Mouse (Mus musculus) myocyte (in vitro differentiated cells): ENCODE measurements at regions not wholly inside any gene's neighbourhood (a gene's known extent, or its start where the extent isn't known, plus 50 kb on each side); places are given as distances from the start of the nearest gene placed in this dataset.

ENCODE experiments used
- MAX ChIP-seq: IDR thresholded peaks from one replicate; pipeline ENCODE4 v1.6.1; 2011; ENCODE audit warnings: low read depth, mild to moderate bottlenecking, control low read depth
- MYOD1 ChIP-seq, 3 experiments: IDR thresholded peaks; one replicate each; pipeline ENCODE4 v1.6.1; 2011; ENCODE audit warnings: control low read depth in 2 of 3, low read depth in 2 of 3, mild to moderate bottlenecking in 2 of 3, moderate library complexity in 1 of 3; ENCODE audit not compliant: insufficient read length in 2 of 3, control insufficient read depth in 1 of 3
- POLR2A ChIP-seq: IDR thresholded peaks from one replicate; pipeline ENCODE4 v1.6.1; 2011; ENCODE audit warnings: low read depth, mild to moderate bottlenecking, control low read depth, moderate library complexity; ENCODE audit not compliant: insufficient read length
- TCF12 ChIP-seq: IDR thresholded peaks from one replicate; pipeline ENCODE4 v1.6.1; 2011; ENCODE audit warnings: mild to moderate bottlenecking, control low read depth; ENCODE audit not compliant: poor library complexity, insufficient read depth, severe bottlenecking

GRCm38 (mm10) chr11:6738163-6738562 is 79.8 kb downstream of the Ramp3 start:
- TF ChIP-seq MAX (no peak), TCF12 (no peak), MYOD1 (IDR thresholded peaks at IDR 0.05; ENCODE audit: control insufficient read depth in 1 of 3, insufficient read length in 2 of 3, low read depth in 2 of 3) (no peak), POLR2A (no peak)
